Mouse (Mus musculus) kidney, adult 2 months (tissue): Measurements from ENCODE around the gene A730071L15Rik.

Source experiments
- CTCF ChIP-seq: fragments of 200-500 bp; conservative IDR thresholded peaks from 2 replicates; pipeline ENCODE4 v1.5.1; 2011; ENCODE audit warnings: low read depth, mild to moderate bottlenecking, control low read depth, low read length, moderate library complexity, mixed read lengths; ENCODE audit not compliant: insufficient read depth, insufficient read length
- POLR2A ChIP-seq: fragments of 200-500 bp; IDR thresholded peaks from one replicate; pipeline ENCODE4 v1.6.1; 2011; ENCODE audit warnings: low read depth, low read length, control low read depth

GRCm38 (mm10) chr11:6174719-6175118 lies 25.1 kb upstream of the A730071L15Rik start:
- TF ChIP-seq POLR2A (no peak), CTCF (no peak)
